Mouse (Mus musculus): Measurements from ENCODE around the gene Shq1. TPM values are rescaled to one million over a fixed set of nuclear protein-coding genes. Genes with fewer than 3 reads are reported as not detected.

Shq1 gene
- polyA plus RNA-seq, 1 experiment from 2014 or later: 25.6 TPM

DNA sequence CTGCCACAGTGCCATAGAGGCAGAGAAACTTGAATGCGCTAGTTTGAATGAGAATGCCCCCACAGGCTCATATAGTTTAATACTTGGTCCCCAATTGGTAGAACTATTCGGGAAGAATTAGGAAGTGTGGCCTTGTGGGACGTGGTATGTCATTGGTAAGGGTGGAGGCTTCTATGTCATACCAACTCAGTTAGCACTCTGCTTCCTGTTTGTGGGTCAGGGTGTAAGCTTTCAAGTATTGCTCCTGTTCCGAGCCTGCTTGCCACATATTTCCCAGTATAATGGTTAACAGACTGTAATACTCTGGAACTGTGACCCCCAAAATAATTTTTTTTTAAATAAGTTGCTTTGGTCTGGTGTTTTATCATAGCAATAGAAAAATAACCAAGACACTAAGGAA lies 54.8 kb downstream of the Shq1 start:
- H3K27me3 ChIP-seq (ENCODE audit: low read depth, poor library complexity, severe bottlenecking): no peaks in the 10 kb centered on the region
- H3K9me3 ChIP-seq (replicated peaks): no peaks in the 10 kb centered on the region
- peaks cover 13% of the 10 kb centered on the region for H3K4me1 ChIP-seq
- H3K36me3 ChIP-seq: peaks cover 18% of the 10 kb centered on the region
- 90% methylated on average over 4 of the region's 4 CpGs for WGBS
- no peak overlapping the region for H3K27ac ChIP-seq (replicated peaks)
- DNase-seq (ENCODE audit: low spot score): no peak
- no peak overlapping the region for H3K4me3 ChIP-seq

DNA sequence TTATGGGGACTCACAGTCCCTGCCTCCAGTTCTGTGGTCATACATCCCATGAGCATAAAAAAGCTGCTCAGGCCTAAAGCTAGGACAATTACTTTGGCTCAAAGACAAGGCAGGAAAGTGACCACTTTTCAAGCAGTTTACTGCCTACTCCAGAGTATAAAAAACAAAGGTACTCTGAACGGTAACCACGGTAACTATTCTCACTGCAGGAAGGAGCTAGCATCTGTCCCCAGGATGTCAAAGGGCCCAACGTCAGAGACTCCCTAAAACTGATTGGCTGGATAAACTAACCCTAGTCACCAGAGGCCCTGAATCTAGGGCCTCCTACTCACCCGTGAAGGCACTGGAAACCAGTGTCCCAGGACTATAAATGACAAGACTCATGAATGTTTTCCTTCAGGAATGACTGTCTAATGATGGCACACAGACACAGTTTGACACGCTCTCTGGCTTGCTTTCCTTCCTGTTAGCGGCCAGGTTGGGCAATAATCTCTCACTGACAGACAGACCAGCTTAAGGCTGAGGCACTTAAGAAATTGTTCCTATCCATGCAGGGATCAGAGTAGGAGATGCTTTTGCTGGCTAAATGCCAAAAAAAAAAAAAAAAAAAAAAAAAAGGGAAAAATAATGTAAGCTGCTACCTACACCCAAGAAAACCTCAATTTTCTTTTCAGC lies 57.2 kb downstream of the Shq1 start:
- Histone ChIP-seq H3K9me3 (replicated peaks) (no peaks in the 10 kb centered on the region), H3K4me3 (no peak overlapping the region), H3K27me3 (ENCODE audit: low read depth, poor library complexity, severe bottlenecking) (no peaks in the 10 kb centered on the region), H3K36me3 (peaks cover 16% of the 10 kb centered on the region; the same call in 1 of the 2 replicates), H3K4me1 (peaks cover 13% of the 10 kb centered on the region), H3K27ac (replicated peaks) (0 out of 2 replicates have a peak overlapping the region, but pooled peaks have one; percentile 28)
- DNase-seq (ENCODE audit: low spot score): no peak
- 66% methylated on average over 6 of the region's 6 CpGs for WGBS

DNA sequence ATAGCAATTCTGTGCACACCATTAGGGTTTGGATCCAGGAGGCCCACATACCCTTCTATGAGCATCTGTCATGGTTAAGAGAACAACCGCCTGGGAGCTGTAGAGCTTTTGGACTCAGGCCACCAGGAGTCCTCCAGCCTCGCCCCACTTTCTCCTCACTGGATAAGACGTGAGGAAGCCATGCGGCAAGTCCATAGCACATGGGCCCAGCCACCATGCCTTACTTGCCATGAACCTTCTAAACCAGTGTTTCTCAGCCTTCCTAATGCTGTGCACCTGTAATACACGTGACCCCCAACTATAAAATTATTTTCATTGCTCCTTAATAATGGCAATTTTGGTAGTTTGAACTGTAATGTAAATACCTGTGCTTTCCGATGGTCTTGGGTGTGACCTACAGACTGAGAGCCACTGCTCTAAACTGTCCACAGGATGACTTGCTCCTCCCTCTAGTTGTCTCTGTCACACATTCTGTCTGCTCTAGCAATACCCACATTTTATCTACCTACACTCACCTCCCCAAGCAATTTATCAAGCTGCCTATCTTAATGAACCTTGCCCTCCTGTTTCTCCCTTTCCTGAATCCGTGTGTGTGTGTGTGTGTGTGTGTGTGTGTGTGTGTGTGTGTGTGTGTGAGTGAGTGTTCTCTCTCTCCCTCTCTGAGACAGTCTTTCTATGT lies 59.9 kb downstream of the Shq1 start:
- 94% methylated on average over 7 of the region's 7 CpGs for WGBS
- no peak for DNase-seq (ENCODE audit: low spot score)
- Histone ChIP-seq H3K27me3 (ENCODE audit: low read depth, poor library complexity, severe bottlenecking) (no peaks in the 10 kb centered on the region), H3K36me3 (peaks cover 23% of the 10 kb centered on the region), H3K4me1 (peaks cover 16% of the 10 kb centered on the region), H3K9me3 (replicated peaks) (no peaks in the 10 kb centered on the region), H3K4me3 (no peak overlapping the region), H3K27ac (replicated peaks) (no peak overlapping the region)

DNA sequence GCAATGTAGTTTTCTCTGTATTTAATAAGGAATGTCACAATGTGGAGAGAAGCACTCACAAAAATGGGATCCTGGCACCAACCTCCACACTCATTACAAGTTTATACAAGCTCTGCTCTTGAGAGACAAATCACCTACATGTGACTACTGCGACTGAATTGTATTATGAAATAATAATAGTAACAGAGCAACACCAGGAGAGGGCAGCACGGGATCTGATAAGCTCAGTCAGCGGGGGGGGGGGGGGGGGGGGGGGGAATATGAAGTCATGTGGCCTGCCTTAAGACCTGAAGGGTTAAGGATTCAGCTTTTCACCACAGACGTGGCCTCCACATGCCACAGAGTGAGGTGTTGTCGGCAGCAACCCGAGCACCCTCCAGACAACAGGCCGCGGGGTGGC lies 60.8 kb downstream of the Shq1 start:
- no peak for DNase-seq (ENCODE audit: low spot score)
- Histone ChIP-seq H3K27ac (replicated peaks) (no peak overlapping the region), H3K4me3 (no peak overlapping the region), H3K36me3 (peaks cover 19% of the 10 kb centered on the region), H3K4me1 (peaks cover 16% of the 10 kb centered on the region), H3K27me3 (ENCODE audit: low read depth, poor library complexity, severe bottlenecking) (no peaks in the 10 kb centered on the region), H3K9me3 (replicated peaks) (no peaks in the 10 kb centered on the region)
- 72% methylated on average over 8 of the region's 8 CpGs for WGBS

DNA sequence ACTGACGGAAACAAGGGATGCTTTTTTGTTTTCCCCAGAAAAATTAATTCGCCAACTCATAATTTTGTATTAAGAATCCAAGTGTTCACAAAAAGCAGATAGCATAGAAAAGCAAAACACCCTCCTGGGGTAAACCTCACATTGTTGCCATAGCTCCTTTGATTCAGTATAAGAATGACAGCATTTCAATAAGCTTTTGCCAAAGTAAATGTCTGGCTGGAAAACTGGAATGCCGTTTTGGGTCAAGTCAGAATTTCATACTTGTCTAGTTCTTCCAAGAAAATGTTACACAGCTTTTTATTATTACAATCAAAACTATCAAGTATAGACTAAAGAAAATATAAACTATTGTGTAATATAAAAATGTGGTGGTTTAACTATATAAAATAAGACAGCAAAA lies 61.7 kb downstream of the Shq1 start:
- H3K27me3 ChIP-seq (ENCODE audit: low read depth, poor library complexity, severe bottlenecking): no peaks in the 10 kb centered on the region
- no peak for DNase-seq (ENCODE audit: low spot score)
- H3K4me1 ChIP-seq: peaks cover 15% of the 10 kb centered on the region
- H3K27ac ChIP-seq (replicated peaks): no peak overlapping the region
- no peaks in the 10 kb centered on the region for H3K9me3 ChIP-seq (replicated peaks)
- WGBS: 94% methylated on average over 3 of the region's 3 CpGs
- no peak overlapping the region for H3K4me3 ChIP-seq
- H3K36me3 ChIP-seq: peaks cover 19% of the 10 kb centered on the region

DNA sequence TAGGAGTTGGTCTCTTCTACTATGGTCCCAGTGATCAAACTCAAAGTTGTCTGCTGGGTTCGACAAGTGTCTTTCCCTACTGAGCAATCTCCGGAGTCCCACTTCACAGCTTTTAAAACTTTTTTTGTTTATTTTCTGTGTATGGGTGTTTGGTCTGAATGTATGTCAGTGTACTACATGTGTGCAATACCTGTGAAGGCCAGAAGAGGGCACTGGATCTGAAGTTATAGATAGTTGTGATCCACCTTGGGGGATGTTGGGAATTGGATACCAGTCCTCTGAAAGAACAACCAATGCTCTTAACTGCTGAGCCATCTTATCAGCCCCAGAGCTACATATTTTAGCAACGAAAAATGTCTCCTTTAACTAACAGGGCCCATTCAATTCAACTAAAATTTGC lies 62.5 kb downstream of the Shq1 start:
- no peak for DNase-seq (ENCODE audit: low spot score)
- Histone ChIP-seq H3K4me3 (no peak overlapping the region), H3K27me3 (ENCODE audit: low read depth, poor library complexity, severe bottlenecking) (no peaks in the 10 kb centered on the region), H3K9me3 (replicated peaks) (no peaks in the 10 kb centered on the region), H3K27ac (replicated peaks) (no peak overlapping the region), H3K36me3 (peaks cover 21% of the 10 kb centered on the region), H3K4me1 (peaks cover 7% of the 10 kb centered on the region)
- WGBS: 91% methylated on average over 3 of the region's 3 CpGs

DNA sequence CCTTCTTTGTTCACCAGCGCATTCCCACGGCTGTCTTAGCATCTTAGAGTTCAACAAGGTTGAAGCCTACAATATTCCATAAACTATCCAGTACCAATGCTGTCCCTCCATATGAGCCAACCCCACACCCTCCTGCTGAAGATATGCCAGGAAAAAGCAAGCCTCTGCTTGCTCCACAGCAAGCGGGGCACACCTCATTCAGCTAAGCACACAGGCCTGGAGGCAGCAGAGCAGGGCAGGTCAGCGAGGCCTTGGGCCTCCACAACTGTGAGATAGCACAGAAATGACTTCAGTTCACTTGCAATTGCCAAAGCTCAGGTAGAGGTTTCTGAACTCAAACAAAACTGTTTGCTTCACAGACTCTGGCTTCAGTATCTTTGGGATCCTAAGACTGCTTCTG lies 64.2 kb downstream of the Shq1 start:
- no peak overlapping the region for H3K27ac ChIP-seq (replicated peaks)
- 85% methylated on average over 4 of the region's 4 CpGs for WGBS
- H3K36me3 ChIP-seq: peaks cover 27% of the 10 kb centered on the region
- H3K4me3 ChIP-seq: no peak overlapping the region
- no peaks in the 10 kb centered on the region for H3K27me3 ChIP-seq (ENCODE audit: low read depth, poor library complexity, severe bottlenecking)
- H3K9me3 ChIP-seq (replicated peaks): no peaks in the 10 kb centered on the region
- H3K4me1 ChIP-seq: peaks cover 13% of the 10 kb centered on the region; the same call in 1 of the 2 replicates
- no peak for DNase-seq (ENCODE audit: low spot score)

DNA sequence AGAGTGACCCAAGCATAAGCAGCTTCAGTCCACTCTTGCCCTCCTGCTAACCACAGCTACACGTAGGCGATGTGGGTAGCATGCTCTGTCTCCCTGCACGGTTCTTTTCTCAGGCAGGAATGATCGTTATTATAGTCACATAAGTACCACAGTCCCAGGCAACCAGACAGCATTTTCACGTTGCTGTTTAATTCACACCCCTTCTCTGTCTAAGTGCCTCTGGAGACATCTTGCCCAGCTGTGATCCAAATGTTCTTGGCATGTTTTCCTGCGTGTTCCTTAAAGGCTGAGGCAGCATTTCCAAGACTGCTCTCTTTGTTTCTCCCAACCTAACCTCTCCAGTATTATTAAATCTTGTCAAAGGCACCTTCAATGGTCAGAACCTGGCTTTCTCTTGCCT lies 67.3 kb downstream of the Shq1 start:
- H3K4me1 ChIP-seq: peaks cover 13% of the 10 kb centered on the region; the same call in 1 of the 2 replicates
- H3K9me3 ChIP-seq (replicated peaks): no peaks in the 10 kb centered on the region
- peaks cover 15% of the 10 kb centered on the region for H3K36me3 ChIP-seq
- H3K4me3 ChIP-seq: no peak overlapping the region
- 93% methylated on average over 6 of the region's 6 CpGs for WGBS
- H3K27me3 ChIP-seq (ENCODE audit: low read depth, poor library complexity, severe bottlenecking): no peaks in the 10 kb centered on the region
- DNase-seq (ENCODE audit: low spot score): no peak
- H3K27ac ChIP-seq (replicated peaks): no peak overlapping the region

DNA sequence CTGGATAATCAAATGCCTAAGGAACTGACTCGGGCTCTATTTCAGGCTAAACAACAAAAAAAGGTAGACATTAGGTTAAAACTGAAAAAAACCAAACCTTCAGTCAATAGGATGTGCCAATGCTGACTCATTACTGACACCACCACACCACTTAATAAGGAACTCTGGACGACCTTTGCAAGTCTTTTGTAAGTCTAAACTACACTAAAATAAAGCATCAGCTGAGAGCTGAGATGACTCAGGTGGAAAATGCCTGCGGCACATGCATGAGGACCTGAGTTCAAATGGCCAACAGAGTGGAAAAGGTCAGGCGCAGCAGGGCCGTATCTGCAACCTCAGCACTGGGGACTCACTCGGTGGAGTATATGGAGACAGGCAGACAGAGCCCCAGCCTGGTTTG lies 69.3 kb downstream of the Shq1 start:
- 87% methylated on average over 6 of the region's 6 CpGs for WGBS
- H3K4me3 ChIP-seq: no peak overlapping the region
- DNase-seq (ENCODE audit: low spot score): no peak

DNA sequence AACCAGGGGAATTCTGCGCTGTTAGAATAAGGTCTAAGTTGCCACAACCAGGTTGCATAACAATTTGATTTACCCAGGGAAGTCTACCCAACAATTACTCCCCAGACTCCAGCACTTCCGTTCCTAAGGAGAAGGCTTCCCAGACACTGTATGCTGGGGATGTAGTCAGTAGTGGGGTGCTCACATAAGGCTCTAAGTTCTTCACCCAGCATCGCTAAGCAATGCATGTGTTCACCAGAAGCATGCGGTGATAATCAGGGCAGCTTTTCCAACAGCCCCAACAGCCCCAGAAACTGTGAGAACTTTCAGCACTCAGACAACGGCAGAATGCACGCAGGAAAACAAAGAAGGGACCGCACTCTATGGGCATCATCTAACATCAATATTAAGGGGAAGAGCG lies 77.1 kb downstream of the Shq1 start:
- no peaks in the 10 kb centered on the region for H3K36me3 ChIP-seq
- no peaks in the 10 kb centered on the region for H3K27me3 ChIP-seq (ENCODE audit: low read depth, poor library complexity, severe bottlenecking)
- no peaks in the 10 kb centered on the region for H3K9me3 ChIP-seq (replicated peaks)
- H3K27ac ChIP-seq (replicated peaks): no peak overlapping the region; the same call in 1 of the 2 replicates
- no peak for DNase-seq (ENCODE audit: low spot score)
- no peak overlapping the region for H3K4me3 ChIP-seq
- WGBS: 64% methylated on average over 8 of the region's 8 CpGs
- peaks cover 28% of the 10 kb centered on the region for H3K4me1 ChIP-seq

More for the DNA sequence above, 69.3 kb downstream of the Shq1 start:
- peaks cover 8% of the 10 kb centered on the region; the same call in 1 of the 2 replicates for H3K36me3 ChIP-seq
- H3K4me1 ChIP-seq: peaks cover 11% of the 10 kb centered on the region; the same call in 1 of the 2 replicates
- no peaks in the 10 kb centered on the region for H3K27me3 ChIP-seq (ENCODE audit: low read depth, poor library complexity, severe bottlenecking)
- no peaks in the 10 kb centered on the region for H3K9me3 ChIP-seq (replicated peaks)
- H3K27ac ChIP-seq (replicated peaks): no peak overlapping the region

DNA sequence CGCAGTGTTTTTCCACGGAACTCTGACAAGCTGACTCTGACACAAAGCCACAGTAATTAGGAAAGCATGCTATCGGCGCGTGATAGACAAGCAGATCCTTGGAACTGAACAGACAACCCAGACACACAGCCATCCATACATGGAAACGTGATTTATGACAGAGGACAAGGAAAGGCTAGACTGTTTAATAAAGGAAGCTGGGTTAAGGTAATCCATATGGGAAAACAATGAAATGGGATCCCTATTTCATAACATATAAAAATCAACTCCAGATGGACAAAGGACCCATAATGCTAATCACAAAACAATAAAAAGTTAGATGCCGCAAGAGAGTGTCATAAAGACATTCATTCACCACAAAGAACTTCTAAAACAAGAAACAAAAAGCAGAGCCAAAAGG lies 78.0 kb downstream of the Shq1 start:
- Histone ChIP-seq H3K4me3 (no peak overlapping the region), H3K36me3 (no peaks in the 10 kb centered on the region), H3K4me1 (peaks cover 28% of the 10 kb centered on the region), H3K27me3 (ENCODE audit: low read depth, poor library complexity, severe bottlenecking) (no peaks in the 10 kb centered on the region), H3K9me3 (replicated peaks) (no peaks in the 10 kb centered on the region), H3K27ac (replicated peaks) (no peak overlapping the region)
- 65% methylated on average over 7 of the region's 7 CpGs for WGBS
- DNase-seq (ENCODE audit: low spot score): no peak

DNA sequence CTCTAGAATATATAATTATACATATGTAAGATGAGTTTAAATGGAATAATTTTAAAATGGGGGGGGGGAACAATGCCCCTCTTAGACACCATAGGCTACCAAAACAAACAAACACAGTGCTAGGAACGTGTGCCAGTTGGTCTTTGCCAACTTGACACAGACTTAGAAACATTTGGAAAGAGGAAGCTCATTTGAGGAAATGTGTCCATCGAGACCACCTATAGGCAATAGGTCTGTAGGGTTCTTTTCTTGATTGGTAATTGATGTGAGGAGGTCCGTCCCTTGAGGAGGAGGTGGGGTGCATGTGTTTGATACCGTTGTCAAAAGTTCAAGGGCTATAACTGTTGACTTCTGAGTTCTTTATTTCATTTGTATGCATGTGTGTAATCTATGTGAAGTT lies 80.4 kb downstream of the Shq1 start:
- H3K4me3 ChIP-seq: no peak overlapping the region
- H3K27ac ChIP-seq (replicated peaks): no peak overlapping the region
- no peak for DNase-seq (ENCODE audit: low spot score)
- H3K9me3 ChIP-seq (replicated peaks): no peaks in the 10 kb centered on the region
- peaks cover 3% of the 10 kb centered on the region; the same call in 1 of the 2 replicates for H3K36me3 ChIP-seq
- H3K27me3 ChIP-seq (ENCODE audit: low read depth, poor library complexity, severe bottlenecking): no peaks in the 10 kb centered on the region
- peaks cover 28% of the 10 kb centered on the region for H3K4me1 ChIP-seq
- WGBS: 87% methylated on average over 4 of the region's 4 CpGs

DNA sequence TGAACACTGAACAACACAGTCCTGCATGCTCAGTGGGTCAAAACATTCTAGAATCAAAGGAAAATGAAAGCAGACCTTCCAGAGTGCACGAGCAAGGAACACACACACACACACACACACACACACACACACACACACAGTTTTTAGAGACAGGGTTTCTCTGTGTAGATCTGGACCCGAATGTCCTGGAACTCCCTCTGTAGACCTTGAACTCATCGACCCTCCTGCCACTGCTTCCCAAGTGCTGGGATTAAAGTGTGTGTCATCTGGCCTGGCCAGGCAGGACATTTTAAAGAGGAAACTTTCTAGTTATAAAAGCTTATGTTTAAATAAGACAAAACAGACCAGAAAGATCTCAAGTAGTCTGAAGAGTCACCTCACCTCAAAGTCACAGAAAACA lies 82.1 kb downstream of the Shq1 start:
- Histone ChIP-seq H3K27me3 (ENCODE audit: low read depth, poor library complexity, severe bottlenecking) (no peaks in the 10 kb centered on the region), H3K36me3 (peaks cover 3% of the 10 kb centered on the region; the same call in 1 of the 2 replicates), H3K4me1 (peaks cover 15% of the 10 kb centered on the region), H3K9me3 (replicated peaks) (no peaks in the 10 kb centered on the region), H3K27ac (replicated peaks) (no peak overlapping the region), H3K4me3 (no peak overlapping the region)
- 86% methylated on average over 3 of the region's 3 CpGs for WGBS
- DNase-seq (ENCODE audit: low spot score): no peak
